Mouse (Mus musculus) neutrophil, adult 5-6 weeks (primary cell): Measurements from ENCODE around the gene Myadml2. TPM values are rescaled to one million over a fixed set of nuclear protein-coding genes. Genes with fewer than 3 reads are reported as not detected.
"Not testable (repeated sequence)": the region's sequence is repeated elsewhere in the genome, so short reads cannot be mapped to it uniquely, and the experiment has no call there.

Experiments used
- ATAC-seq: fragments of 151-379, 151-347 bp; 2 replicates; pipeline ENCODE4 v1.8.0; 2017; ENCODE audit warnings: mild to moderate bottlenecking, moderate TSS enrichment; ENCODE audit not compliant: insufficient number of reproducible peaks, poor library complexity, low FRiP score, severe bottlenecking; ENCODE audit errors: extremely low read depth
- total RNA-seq: library from RNA; stranded (forward); fragments of 200-1000 nt; gene quantifications from 2 replicates; pipeline ENCODE4 v1.2.3, GENCODE M21; 2017

Myadml2 gene
- not detected in 2 replicates for total RNA-seq

DNA sequence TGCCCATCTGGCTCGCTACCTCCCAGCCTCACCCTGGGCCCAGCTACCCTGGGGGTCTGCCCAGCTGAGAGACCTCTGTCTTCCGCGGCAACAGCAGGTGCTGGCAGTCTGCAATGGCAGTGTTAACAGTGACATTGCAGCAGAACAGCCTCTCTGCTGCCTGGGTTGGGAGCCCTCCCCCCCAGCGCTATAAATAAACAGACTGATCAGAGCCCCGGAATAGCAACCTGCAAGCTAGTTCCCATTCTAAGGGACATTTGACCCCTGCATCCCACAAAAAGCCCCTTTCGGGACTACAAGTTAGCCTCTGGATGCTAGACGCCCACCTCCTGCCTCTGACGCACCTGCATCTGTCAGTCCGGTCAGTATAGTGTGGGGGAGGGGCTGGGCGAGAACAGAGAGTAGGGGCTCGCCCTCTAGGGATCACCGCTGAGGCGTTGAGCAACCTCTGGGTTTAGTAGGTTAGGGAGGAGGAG, at the start of gene Myadml2:
Myadml2 (minus strand) TSS at position 158 of the 476 bp plus-strand sequence.
- no peak for ATAC-seq

DNA sequence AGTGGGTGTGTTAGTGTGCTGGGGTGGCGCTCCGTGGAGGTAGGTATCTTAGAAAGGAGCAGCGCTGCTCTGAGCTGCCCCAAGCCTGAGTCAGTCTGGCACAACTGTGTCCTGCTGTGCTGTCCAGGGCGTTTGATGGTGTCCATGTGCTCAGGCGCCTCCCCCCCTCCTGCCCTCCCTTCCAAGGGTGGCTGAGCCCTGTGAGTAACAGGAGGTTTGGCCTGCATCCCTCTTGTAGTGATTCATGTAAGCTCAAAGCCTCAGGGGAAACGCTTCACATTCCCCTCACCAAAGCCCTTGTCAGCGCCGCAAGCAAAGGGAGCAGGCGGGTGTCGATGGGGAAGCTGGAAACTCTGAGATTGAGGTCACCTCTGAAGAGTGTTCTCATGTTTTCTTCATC, 49.8 kb upstream of the Myadml2 start:
- no peak for ATAC-seq

DNA sequence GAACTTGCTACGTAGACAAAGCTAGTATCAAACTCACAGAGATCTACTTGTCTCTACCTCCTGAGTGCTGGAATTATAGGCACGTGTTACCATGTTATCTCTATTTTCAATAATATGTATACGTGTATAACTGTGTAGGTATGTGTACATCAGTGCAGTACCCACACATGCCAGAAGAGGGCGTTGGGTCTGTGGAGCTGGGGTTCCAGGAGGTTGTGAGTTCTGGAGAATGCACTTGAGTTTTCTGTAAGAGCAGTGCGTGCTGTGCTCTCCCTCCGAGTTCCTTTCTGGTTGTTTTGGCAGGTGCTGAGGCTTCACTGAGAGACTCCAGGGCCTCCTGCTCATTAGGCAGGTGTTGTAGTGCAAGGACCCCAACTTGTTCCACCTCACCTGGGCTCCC, 48.6 kb upstream of the Myadml2 start:
- ATAC-seq, result no peak

DNA sequence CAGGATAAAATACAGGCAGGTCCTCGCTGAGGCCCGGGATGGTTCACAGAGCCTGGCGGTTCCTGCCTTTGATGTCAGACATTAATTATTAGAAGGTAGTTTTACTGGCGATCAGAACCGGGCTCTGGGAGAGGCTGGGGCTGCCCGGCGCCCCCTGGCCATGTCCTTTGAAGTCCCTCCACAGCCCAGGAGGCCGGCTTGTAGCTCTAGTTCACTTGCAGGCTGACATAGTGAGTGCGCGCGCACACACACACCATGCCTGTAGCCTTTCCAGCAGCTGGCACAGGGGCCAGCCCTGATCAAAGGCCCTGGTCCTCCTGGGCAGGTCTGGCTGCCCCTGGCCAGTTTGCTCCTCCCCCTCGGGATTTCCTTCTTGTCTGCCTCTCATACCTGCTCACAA, 47.7 kb upstream of the Myadml2 start:
- no peak for ATAC-seq

DNA sequence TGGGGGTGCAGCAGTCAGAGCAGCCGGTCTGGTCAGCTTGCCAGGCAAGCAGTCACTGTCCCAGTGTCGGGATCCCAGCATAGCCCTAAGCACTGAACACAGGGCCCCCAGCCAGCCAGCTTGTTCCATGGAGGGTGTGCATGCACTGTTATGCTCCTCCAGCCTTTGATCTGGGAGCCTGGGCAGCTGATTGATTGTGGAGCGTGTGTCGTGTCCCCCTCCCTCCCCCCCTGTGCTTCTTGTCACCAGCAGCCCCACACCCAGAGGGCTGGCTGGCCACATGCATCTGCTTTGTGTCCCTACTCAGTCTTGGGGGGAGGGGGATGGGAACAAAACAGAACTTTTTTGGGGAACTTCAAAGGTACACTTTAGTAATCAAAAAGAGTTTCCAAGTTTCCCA, 47.2 kb upstream of the Myadml2 start:
- ATAC-seq, result no peak

DNA sequence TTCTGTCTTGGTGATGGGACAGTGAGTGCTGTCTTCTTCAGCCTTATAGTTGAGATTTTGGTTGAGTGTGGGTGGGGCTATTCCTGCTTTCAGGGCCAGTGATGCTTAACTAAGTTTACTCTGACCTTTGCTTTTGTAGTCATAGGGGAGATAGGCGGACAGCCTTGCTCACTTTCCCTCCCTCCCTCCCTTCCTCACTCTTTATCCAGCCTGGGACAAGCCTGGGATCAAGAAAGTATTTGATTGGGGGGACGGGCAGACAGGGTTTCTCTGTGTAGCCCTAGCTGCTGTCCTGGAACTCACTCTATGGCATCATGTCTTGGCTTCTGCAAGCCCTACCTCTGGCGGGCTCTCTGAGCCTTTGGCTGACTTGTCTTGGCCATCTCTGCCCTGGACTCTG, 45.5 kb upstream of the Myadml2 start:
- no peak for ATAC-seq

DNA sequence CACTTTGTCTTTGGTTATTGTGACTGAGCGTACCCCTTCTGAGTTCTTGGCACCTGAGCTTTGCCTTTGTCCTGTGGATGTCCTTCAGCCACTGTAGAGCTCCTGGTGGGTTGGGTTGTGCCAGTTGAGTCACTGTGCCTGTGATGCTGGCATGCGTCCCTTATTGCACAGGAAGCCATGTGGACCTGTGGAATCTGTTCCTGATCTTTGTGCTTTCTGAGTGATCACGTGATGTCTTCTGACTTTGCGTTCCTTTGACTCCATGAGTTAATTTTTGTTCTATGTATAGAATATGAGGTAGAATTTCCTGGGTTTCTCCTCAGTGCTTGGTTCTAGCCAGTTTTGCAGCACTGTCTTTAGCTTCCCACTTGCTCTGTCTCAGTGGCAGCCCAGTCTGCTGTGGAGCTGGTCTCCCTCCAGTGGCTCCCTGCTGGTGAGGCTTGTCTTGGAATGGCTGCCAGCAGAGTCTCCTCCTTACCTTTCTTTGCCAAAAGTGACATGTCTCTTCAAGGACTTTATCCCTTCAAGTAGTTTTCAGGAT, 44.6 kb upstream of the Myadml2 start:
- no peak for ATAC-seq

DNA sequence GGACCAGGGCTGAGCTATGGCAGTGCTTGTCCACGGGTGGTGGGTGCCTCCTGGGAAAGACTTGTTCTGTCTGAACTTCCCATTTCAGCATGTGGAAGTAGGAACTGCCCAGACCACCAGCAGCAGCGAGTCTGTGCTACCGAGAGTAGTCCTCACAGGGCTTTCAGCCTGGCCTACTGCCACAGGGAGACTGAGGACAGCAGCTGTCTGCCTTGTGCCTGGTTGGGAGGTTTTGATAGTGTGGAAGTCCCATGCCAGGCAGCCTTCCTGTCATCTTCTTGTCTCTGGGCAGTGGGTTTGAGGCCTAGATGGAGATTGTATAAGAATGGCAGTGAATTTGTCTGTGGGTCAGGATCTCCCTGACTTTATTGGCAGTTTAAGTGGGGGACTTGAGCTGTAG, 41.4 kb upstream of the Myadml2 start:
- no peak for ATAC-seq

DNA sequence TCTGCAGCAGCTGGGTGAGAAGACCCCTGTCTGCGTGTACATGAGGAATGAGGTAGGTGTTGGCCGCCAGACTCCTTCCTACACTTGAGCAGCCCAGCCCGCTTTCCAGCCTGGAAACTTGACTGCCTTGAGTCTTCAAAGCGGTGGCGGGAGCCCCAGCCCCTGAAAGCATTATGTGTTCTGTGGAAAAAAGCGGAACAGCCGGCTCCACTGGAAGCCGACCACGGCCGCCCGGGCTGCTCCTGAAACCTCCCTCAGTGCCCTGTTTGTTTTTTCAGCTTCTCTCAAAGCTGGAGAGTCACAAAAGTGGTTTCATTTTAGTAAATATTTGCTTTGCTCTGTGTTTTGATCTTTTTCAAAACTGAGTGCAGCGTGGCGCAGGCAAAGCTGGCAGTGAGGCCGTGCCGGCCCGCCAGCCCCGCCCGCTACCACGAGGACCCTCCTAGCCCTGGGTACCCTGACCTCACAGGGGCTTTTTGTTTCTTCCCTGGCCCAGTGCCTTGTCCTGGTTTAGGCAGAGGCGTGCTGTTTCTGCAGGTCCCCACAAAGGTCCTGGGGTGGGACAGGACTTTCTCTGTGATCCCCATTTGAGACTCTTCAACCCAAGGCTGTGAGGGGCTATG, 38.8 kb upstream of the Myadml2 start:
- no peak for ATAC-seq

DNA sequence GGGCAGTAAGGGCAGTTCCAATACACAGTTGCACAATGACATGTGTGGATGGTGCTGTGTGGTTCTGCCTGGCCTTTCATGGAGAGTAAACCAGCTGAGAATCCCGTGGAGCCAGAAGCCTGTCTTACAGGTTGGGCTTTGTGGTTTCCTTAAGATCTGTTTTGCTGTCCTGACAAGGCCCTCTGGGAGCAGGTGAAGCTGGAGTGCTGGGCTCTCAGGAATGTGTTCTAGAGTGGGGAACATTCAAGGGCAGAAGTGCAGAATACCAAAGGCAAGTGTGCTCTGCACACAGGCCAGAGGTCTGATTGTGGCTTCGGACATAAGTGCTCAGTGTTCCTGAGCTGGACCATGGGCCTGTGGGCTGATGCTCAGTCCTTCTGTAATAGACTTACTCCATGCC, 36.7 kb upstream of the Myadml2 start:
- no peak for ATAC-seq

DNA sequence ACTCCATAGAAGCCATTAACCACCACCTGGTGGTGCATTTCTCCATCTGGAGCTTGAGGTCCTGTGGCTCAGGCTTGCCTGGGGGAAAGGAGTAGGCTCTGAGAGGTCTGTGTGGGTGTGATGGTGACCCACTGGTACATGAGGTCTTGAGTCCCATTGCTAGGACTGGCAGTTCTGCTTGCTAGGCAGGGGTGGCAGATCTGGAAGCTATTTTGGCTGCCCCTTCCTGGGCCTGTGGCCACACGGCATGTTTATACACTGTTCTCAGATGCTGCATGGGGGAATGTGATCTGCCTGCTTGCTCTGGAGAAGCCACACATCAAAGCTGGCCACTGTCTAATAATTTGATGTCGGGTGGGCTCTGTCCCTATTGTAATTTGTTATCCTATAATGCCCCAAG, 36.1 kb upstream of the Myadml2 start:
- no peak for ATAC-seq

DNA sequence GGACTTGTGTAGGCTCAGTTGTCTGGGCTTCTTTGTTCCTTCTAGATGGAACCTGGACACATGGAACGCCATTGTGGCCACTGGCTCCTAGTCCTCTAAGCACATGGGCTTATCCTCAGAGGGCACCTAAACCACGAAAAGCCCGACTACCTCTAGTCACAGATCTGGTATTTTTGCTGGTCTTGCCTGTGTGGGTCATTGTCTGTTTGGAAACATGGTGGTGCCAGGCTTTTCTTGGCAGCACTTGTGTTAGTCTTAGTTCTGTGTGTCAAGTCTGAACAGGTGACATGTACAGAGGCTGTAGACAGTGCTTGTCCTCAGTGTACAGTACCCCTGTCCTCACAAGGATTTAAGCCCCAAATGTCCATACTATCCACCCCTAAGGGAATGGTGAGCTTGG, 35.6 kb upstream of the Myadml2 start:
- no peak for ATAC-seq

DNA sequence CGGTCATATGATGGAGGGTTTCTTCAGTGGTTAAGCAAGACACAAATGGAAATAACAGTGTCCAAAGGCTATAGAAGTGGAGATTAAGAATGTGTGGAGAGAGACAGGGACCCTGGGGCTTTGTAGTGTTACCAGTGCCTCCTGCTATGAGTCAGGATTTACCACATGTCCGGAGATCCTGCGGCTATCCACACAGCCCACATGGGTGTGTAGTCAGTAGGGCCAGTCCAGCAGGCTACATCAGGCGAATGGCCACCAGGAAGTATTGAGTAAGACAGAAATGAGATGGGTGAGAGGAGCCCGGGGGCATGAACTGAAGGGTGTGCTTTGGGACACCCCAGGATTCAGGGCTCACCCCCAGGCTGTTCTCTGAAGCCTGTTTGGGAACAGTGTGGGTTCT, 34.7 kb upstream of the Myadml2 start:
- ATAC-seq, result no peak

DNA sequence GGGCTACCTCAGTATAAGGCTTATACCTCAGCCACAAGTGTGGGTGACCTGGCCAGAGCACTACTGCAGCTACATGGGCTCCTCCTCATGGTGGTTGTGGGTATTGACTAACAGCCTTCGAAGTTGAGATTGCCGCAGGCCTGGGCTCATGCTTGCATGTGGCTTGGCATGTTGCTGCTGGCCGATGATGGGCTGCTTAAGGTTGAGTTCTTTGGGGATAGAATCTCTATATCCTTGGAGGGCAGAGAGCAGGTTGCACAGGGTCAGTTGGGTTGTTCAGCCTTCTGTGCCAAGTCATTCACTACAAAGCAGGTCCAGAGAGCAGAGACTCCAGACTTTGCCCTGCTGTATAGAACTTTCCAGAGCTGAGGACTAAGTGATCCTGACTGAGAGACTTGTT, 32.0 kb upstream of the Myadml2 start:
- peak; percentile 45 for ATAC-seq

DNA sequence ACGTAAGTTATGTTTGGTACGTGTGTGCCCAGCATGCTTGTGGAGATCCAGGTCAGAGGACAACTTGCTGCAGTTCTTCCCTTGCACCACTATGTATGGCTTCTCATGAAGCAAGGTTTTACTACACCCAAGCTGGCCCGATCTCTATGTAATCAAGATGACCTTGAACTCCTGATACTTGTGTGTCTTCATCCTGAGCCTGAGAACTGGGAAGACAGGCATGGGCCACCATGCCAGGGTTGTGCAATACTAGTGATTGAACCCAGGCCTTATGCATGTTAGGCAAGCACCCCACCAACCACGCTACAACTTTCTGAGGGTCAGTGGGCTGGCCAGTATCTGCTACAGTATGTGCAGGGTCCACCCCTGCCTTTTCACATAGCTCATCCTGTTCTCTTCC, 29.0 kb upstream of the Myadml2 start:
- no peak for ATAC-seq

DNA sequence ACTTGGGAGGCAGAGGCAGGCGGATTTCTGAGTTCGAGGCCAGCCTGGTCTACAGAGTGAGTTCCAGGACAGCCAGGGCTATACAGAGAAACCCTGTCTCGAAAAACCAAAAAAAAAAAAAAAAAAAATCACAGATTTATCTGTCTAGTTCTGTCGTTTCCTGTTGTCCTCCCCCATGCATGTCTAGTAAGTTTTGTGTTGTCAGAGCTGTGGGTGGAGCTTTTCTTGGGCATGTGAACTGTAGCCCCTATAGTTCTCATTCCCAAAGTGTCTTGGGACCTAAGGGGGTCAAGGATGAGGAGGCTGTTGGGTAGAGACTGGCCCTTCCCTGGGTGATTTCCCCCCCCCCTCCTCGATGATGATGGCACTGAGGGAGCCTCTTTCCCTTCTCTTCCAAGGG, 27.9 kb upstream of the Myadml2 start:
- ATAC-seq, result not testable (repeated sequence)

DNA sequence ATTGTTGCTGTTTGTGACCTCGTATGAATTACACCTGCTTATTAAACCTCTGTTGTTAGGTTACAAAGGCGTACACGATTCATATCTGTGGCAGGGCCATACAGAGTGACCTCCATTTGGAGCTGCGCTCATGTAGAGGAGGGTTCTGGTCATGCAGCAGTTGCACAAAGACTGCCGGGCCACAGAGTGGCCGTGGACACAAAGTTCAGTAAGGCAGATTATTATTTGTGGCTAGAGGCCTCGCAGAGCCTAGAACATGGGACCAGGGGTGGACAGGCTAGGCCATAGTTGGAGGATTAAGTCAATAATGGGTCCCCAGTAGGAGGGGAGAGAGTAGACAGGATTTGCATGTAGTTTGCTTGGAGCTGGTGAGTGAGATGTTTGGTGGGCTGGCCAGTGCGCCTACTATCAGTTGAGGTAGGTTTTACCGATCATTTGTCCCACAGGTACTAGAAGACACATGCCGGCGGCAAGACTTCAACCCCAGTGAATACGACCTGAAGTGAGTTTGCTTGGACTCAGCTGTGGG, 25.7 kb upstream of the Myadml2 start:
- no peak for ATAC-seq

DNA sequence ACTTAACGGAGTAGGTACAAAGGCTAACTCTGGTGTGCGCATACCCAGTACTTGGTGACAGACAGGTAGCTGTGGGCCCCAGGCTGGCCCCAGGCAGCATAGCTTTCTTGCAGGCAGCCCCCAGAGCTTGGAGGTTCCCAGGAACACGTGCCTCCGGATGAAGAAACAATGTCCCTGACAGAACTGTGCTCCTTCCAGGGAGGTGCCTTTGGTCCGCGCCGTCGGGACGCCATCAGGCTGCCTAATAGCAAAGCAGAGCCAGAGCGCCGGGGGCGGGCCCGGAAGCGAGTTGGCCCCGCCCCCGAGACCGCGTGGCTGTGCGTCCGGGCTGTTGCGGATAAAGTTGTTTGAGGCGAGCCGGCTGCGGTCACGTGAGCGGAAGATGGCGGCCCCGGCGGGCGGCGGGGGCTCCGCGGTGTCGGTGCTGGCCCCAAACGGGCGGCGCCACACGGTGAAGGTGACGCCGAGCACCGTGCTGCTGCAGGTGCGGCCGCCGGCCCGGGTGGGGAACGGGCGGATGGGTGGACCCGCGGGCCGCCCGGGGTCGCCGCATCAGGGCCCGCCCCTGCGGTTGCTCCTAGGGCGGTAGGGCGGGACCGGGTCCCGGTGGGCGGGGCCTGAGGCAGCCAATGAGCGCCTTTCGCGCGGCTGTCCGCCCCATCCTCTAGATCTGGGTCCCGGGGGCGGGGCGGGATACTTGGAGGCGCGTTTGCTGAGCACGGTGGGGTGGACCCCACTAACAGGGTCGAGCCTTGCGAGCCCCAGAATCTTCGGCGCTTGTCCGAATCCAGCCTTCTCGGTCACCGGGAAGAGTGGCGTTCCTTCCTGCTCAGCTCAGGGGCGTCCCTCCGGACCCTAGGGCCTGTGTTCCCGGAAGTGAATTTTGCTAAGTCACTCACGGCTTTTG, 25.0 kb upstream of the Myadml2 start, which contains the start of gene Aspscr1:
Aspscr1 (plus strand) TSS at position 287 of the 907 bp plus-strand sequence.
- peak; percentile 85 for ATAC-seq

DNA sequence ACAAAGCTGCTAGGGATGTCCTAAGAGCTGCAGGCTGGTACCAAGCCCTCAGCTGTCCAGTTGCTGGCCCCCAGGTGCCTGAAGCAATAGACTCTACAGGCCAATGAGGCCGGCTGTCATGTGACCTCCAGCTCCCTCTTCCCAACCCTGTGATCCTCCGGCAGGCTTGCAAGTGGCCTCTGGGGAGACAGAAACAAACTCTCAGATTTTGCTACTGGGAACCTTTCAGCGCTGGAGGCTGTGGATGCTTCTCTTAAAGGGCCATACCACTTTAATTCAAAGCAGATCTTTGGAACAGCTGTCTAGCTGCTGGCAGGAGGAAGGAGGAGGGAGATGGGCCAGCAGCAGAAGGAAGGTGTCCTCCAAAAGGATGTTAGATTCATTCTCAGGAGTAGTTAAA, 18.7 kb upstream of the Myadml2 start:
- no peak for ATAC-seq

DNA sequence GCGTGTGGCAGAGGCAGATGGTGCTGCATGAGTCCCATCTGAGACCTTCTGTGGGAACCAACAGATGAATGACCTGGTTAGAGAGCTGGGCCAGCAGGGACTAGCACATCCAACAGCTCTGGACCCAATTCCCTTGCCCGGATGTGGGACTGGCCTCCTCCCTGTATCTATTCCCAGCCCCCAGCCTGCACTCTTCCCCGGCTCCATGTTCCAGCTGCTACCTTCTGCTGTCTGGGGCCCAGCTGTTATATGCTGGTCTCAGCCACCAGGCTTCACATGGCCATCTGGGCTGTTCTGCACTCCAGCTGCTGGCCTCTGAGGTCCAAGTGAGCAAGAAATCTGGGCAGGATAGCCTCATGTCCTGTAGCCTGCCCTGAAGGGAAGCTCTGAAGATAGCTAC, 17.4 kb upstream of the Myadml2 start:
- ATAC-seq, result no peak
